8 mouse cellular contexts compared by ENCODE assay signal in genomic region chr5:20950093-20950492, GRCm38 (mm10). TPM values are rescaled to one million over a fixed set of nuclear protein-coding genes. Genes with fewer than 3 reads are reported as not detected.
DNase-seq lines count a peak whose midpoint lies in the region; ATAC-seq lines count a peak whose summit lies in the region.

No protein-coding gene starts in this region.

- H3K4me3 ChIP-seq in heart, embryonic 14.5 days (ENCODE audit: control insufficient read depth in 1 of 2, insufficient read depth in 1 of 2, low read depth in 1 of 2, low read length in 2 of 2): peak overlapping the region in 1 of 2 experiments; percentile 100; a peak in 3 of 4 replicates
- peak overlapping the region; percentile 89 for H3K4me3 ChIP-seq in hindbrain, embryonic 10.5 days
- peak overlapping the region; percentile 93 for H3K4me3 ChIP-seq in midbrain, embryonic 11.5 days (ENCODE audit: low read depth, low read length)

- WGBS in heart, embryonic 14.5 days: 4% methylated on average over 5 of the region's 5 CpGs
- WGBS in hindbrain, embryonic 10.5 days: 15% methylated on average over 5 of the region's 5 CpGs
- 13% methylated on average over 5 of the region's 5 CpGs for WGBS in midbrain, embryonic 11.5 days

- H3K9ac ChIP-seq in heart, embryonic 14.5 days (ENCODE audit: low read length): peak overlapping the region; percentile 99
- H3K9ac ChIP-seq in midbrain, embryonic 11.5 days (ENCODE audit: low read length): peak overlapping the region; percentile 98; the same call in 1 of the 2 replicates

- peak overlapping the region; percentile 79 for H3K4me2 ChIP-seq in heart, embryonic 14.5 days (ENCODE audit: low read length)
- H3K4me2 ChIP-seq in midbrain, embryonic 11.5 days: peak overlapping the region; percentile 47

- H3K9me3 ChIP-seq in heart, embryonic 14.5 days (ENCODE audit: control insufficient read depth, low read length): no peaks in the 10 kb centered on the region
- H3K9me3 ChIP-seq in hindbrain, embryonic 10.5 days: no peaks in the 10 kb centered on the region
- H3K9me3 ChIP-seq in midbrain, embryonic 11.5 days (ENCODE audit: control insufficient read depth, low read length): no peaks in the 10 kb centered on the region

- no peaks in the 10 kb centered on the region for H3K27me3 ChIP-seq in heart, embryonic 14.5 days (ENCODE audit: control insufficient read depth, insufficient read depth, low read length)
- H3K27me3 ChIP-seq in hindbrain, embryonic 10.5 days (ENCODE audit: insufficient read depth, poor library complexity, severe bottlenecking): no peaks in the 10 kb centered on the region
- H3K27me3 ChIP-seq in midbrain, embryonic 11.5 days (ENCODE audit: control insufficient read depth, insufficient read depth, low read length): no peaks in the 10 kb centered on the region

- peak overlapping the region in 1 of 2 experiments; percentile 98; a peak in 2 of 4 replicates for H3K27ac ChIP-seq in heart, embryonic 14.5 days (replicated peaks in 1 of 2; ENCODE audit: control insufficient read depth in 1 of 2, insufficient read depth in 1 of 2, low read depth in 2 of 2, low read length in 2 of 2)
- peak overlapping the region; percentile 96 for H3K27ac ChIP-seq in hindbrain, embryonic 10.5 days
- no peak overlapping the region for H3K27ac ChIP-seq in midbrain, embryonic 11.5 days (ENCODE audit: low read depth, low read length)

- no peak for DNase-seq in heart, adult 9 months (ENCODE audit: low spot score in 2 of 2)
- peak; percentile 55 for DNase-seq in Muller cell, postnatal 12 days (ENCODE audit: inconsistent ontology term)
- no peak for DNase-seq in hindbrain, embryonic 10.5 days (ENCODE audit: low spot score)
- peak; percentile 88 for DNase-seq in midbrain, embryonic 11.5 days (ENCODE audit: low spot score, missing footprints)
- DNase-seq in adrenal gland, postnatal 4 days (ENCODE audit: low spot score in 2 of 2): no peak
- no peak for DNase-seq in frontal cortex, postnatal 25 days (ENCODE audit: low spot score in 2 of 2)
- no peak for DNase-seq in left cerebral cortex, adult 11 months (ENCODE audit: low spot score)

- H3K36me3 ChIP-seq in heart, embryonic 14.5 days (ENCODE audit: control insufficient read depth, insufficient read depth, low read length): no peaks in the 10 kb centered on the region
- no peaks in the 10 kb centered on the region for H3K36me3 ChIP-seq in hindbrain, embryonic 10.5 days
- H3K36me3 ChIP-seq in midbrain, embryonic 11.5 days (ENCODE audit: control insufficient read depth, insufficient read depth, low read length): no peaks in the 10 kb centered on the region

- H3K4me1 ChIP-seq in heart, embryonic 14.5 days (ENCODE audit: control insufficient read depth in 2 of 2, insufficient read depth in 2 of 2, low read length in 2 of 2): peaks cover 2 to 34% of the 10 kb centered on the region in 2 experiments
- peaks cover 18% of the 10 kb centered on the region for H3K4me1 ChIP-seq in hindbrain, embryonic 10.5 days (replicated peaks)
- H3K4me1 ChIP-seq in midbrain, embryonic 11.5 days (ENCODE audit: control insufficient read depth, insufficient read depth, low read length): peaks cover 15% of the 10 kb centered on the region

- no peak for ATAC-seq in heart, embryonic 14.5 days (ENCODE audit: insufficient number of reproducible peaks, insufficient read depth, low FRiP score, low read depth)
- ATAC-seq in midbrain, embryonic 11.5 days (ENCODE audit: low FRiP score): no peak

RNA-seq across cellular contexts. Expression of gene Rsbn1l, which starts 6.1 kb away (rescaled TPM):
- polyA plus RNA-seq in heart, embryonic 14.5 days (2014; fragmentation: Nextera tagmentation; extraction: Ambion mirVana): 7.9 and 9.5 TPM in 2 replicates
- polyA plus RNA-seq in hindbrain, embryonic 10.5 days (2016; fragmentation: Nextera tagmentation; extraction: Ambion mirVana): 4.8 and 5.5 TPM in 2 replicates
- polyA plus RNA-seq in midbrain, embryonic 11.5 days (2014; fragmentation: Nextera tagmentation; extraction: Ambion mirVana): 6.3 and 7.1 TPM in 2 replicates
- 10 to 100 TPM; 19.5 to 21.8 TPM for total RNA-seq in adrenal gland, postnatal 4 days (2021)

Comparison
In these comparisons a context has a peak if more than half of its experiments do, and no peak if none do; other contexts are left out.
1. DNase-seq: peak in Muller cell, postnatal 12 days (single experiment) and midbrain, embryonic 11.5 days (single experiment); none in heart, adult 9 months (0 of 2), hindbrain, embryonic 10.5 days (single experiment), adrenal gland, postnatal 4 days (0 of 2), frontal cortex, postnatal 25 days (0 of 2) and left cerebral cortex, adult 11 months (single experiment).